Mouse (Mus musculus) kidney, adult 2 months (tissue): ENCODE data around the gene Asic3.

Experiments used
- CTCF ChIP-seq: fragments of 200-500 bp; conservative IDR thresholded peaks from 2 replicates; pipeline ENCODE4 v1.5.1; 2011; ENCODE audit warnings: low read depth, mild to moderate bottlenecking, control low read depth, low read length, moderate library complexity, mixed read lengths; ENCODE audit not compliant: insufficient read depth, insufficient read length
- POLR2A ChIP-seq: fragments of 200-500 bp; IDR thresholded peaks from one replicate; pipeline ENCODE4 v1.6.1; 2011; ENCODE audit warnings: low read depth, low read length, control low read depth

- TF ChIP-seq POLR2A = no peak
- TF ChIP-seq CTCF = no peak
These were observed 43.4 kb upstream of the Asic3 start for GRCm38 (mm10) chr5:24369767-24370166.
